Mouse (Mus musculus) intestine, embryonic 16.5 days (tissue): ENCODE measurements around the gene Gpc6. TPM values are rescaled to one million over a fixed set of nuclear protein-coding genes. Genes with fewer than 3 reads are reported as not detected.
"Not testable (repeated sequence)": the region's sequence is repeated elsewhere in the genome, so short reads cannot be mapped to it uniquely, and the experiment has no call there.

ENCODE experiments used
- ATAC-seq: fragments of 200-750 bp; cut with Nextera tagmentation; 2 replicates; pipeline ENCODE4 v1.8.0; 2017; ENCODE audit warnings: moderate TSS enrichment, moderate library complexity
- H3K27ac ChIP-seq: fragments of 300-500 bp; sonication (generic); 2 replicates; pipeline ENCODE4 v1.5.1; 2014; ENCODE audit warnings: mild to moderate bottlenecking, low read length
- H3K27me3 ChIP-seq: fragments of 300-500 bp; sonication (generic); replicated peaks from 2 replicates; pipeline ENCODE4 v1.6.1; 2014; ENCODE audit warnings: low read length, control low read depth, mixed read lengths; ENCODE audit not compliant: control insufficient read depth, insufficient read depth
- H3K36me3 ChIP-seq: fragments of 300-500 bp; sonication (generic); 2 replicates; pipeline ENCODE4 v1.6.1; 2014; ENCODE audit warnings: low read length, control low read depth; ENCODE audit not compliant: control insufficient read depth, insufficient read depth
- H3K4me1 ChIP-seq: fragments of 300-500 bp; sonication (generic); 2 replicates; pipeline ENCODE4 v1.6.1; 2014; ENCODE audit warnings: low read length, control low read depth, mixed read lengths; ENCODE audit not compliant: control insufficient read depth, insufficient read depth
- H3K4me2 ChIP-seq: fragments of 300-500 bp; sonication (generic); 2 replicates; pipeline ENCODE4 v1.6.1; 2014; ENCODE audit warnings: low read depth, low read length, control low read depth
- H3K4me3 ChIP-seq: fragments of 300-500 bp; sonication (generic); 2 replicates; pipeline ENCODE4 v1.5.1; 2014; ENCODE audit warnings: mild to moderate bottlenecking, low read length
- H3K9ac ChIP-seq: fragments of 300-500 bp; sonication (generic); 2 replicates; pipeline ENCODE4 v1.6.1; 2014; ENCODE audit warnings: low read depth, low read length
- H3K9me3 ChIP-seq: fragments of 300-500 bp; sonication (generic); 2 replicates; pipeline ENCODE4 v1.6.1; 2016; ENCODE audit warnings: low read length, control low read depth; ENCODE audit not compliant: control insufficient read depth
- WGBS: fragments of 180-500 bp; shearing (Covaris S2); extraction: QIAGEN DNeasy Blood & Tissue Kit; methylation state at CpG from one replicate; pipeline ENCODE4 v1.1.7; 2014; 5-methylcytosine and 5-hydroxymethylcytosine counted together
- polyA plus RNA-seq: library from polyadenylated mRNA; unstranded; fragments of >200 nt; fragmentation: Nextera tagmentation; extraction: Ambion mirVana; gene quantifications from 2 replicates; pipeline ENCODE4 v1.2.1, GENCODE M21; 2015

Gene Gpc6
- polyA plus RNA-seq, 1 experiment from 2014 or later = 29.7 TPM

GRCm38 (mm10) chr14:117415045-117415444 is 489.9 kb downstream of the Gpc6 start:
- H3K27ac ChIP-seq = no peak overlapping the region
- no peak overlapping the region for H3K9ac ChIP-seq
- ATAC-seq = no peak

DNA sequence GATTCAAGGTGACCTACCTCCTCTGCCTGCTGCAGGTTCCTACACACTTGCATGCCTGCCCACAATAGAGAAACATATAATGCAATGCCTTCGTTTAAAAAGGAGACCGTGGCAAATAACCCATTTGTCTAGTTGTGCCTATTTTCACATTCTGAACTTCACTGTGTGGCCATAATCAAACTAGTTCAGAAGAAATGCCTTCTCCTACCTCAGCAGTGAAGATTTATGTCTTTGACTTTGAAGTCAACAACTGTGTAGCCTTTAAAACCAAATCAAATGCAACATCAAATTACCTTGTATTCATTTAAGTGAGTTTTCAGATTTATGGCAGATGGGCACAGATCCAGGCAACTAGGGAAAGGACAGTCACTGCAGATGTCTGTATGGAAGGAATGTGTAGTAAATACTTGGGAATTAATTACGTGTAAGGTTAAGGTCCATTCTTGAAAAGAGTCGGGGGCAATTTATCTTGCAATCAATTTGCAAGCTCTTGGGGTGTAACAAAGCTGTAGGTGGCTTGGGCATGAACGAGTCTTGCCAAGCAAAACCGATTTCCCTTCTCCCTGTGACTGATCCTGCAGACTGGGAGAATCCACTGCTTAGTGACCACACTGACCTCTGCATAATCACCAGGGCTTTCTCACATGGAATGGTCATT is 494.6 kb downstream of the Gpc6 start:
- no peak for ATAC-seq
- H3K4me1 ChIP-seq = no peaks in the 10 kb centered on the region
- WGBS = 66% methylated on average over 6 of the region's 6 CpGs

More at GRCm38 (mm10) chr14:117415045-117415444, 489.9 kb downstream of the Gpc6 start:
- Histone ChIP-seq H3K9me3 (no peaks in the 10 kb centered on the region), H3K4me1 (no peaks in the 10 kb centered on the region), H3K4me3 (no peak overlapping the region), H3K36me3 (no peaks in the 10 kb centered on the region), H3K27me3 (no peaks in the 10 kb centered on the region), H3K4me2 (no peak overlapping the region)

DNA sequence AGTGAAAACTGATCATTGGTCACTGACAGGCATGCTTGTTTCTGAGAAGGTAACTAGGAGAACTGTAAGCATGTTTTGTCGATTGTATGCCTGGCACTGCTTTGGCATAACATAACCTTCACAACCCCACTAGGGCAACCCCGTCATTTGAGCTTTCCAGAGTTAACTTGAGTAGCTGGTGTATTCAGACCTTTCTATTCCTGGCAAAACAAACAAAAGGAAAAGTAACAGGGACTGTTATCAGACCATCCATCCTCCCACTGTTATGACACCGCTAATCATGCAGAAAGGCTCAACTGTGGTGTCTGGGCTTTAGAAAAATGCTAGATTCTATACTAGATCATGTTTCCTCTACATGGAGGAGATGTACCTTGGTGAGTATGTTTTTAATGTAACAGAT is 496.1 kb downstream of the Gpc6 start:
- Histone ChIP-seq H3K4me1 (no peaks in the 10 kb centered on the region), H3K27ac (no peak overlapping the region), H3K27me3 (no peaks in the 10 kb centered on the region), H3K9ac (no peak overlapping the region), H3K4me3 (no peak overlapping the region), H3K4me2 (no peak overlapping the region), H3K9me3 (no peaks in the 10 kb centered on the region), H3K36me3 (no peaks in the 10 kb centered on the region)
- no peak for ATAC-seq
- 64% methylated on average over 3 of the region's 3 CpGs for WGBS

More for the DNA sequence above, 494.6 kb downstream of the Gpc6 start:
- Histone ChIP-seq H3K27me3 (no peaks in the 10 kb centered on the region), H3K4me3 (no peak overlapping the region), H3K9me3 (no peaks in the 10 kb centered on the region), H3K4me2 (no peak overlapping the region), H3K36me3 (no peaks in the 10 kb centered on the region), H3K9ac (no peak overlapping the region), H3K27ac (no peak overlapping the region)

DNA sequence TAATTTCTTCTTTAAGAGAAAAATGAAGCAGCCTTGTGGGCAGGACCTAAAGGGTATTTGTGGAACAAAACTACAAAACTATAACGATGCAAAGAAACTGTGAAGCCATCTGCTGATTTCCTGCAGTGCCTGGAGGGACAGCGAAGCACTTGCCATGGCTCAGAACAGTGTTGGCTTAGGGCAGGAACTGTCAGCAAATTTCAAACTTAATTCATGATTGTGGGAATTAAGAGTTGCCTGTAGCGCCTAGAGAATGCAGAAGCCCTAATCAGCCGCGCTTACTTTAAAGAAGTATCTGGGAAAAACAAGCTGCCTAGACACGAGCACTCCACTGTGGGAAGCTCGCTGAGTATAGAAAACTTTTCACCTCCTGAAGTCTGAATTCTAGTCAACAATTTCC is 501.0 kb downstream of the Gpc6 start:
- Histone ChIP-seq H3K9ac (no peak overlapping the region), H3K4me3 (no peak overlapping the region), H3K4me1 (no peaks in the 10 kb centered on the region), H3K9me3 (no peaks in the 10 kb centered on the region), H3K27ac (no peak overlapping the region), H3K27me3 (no peaks in the 10 kb centered on the region), H3K4me2 (no peak overlapping the region), H3K36me3 (no peaks in the 10 kb centered on the region)
- WGBS = 60% methylated on average over 7 of the region's 7 CpGs
- ATAC-seq = no peak

DNA sequence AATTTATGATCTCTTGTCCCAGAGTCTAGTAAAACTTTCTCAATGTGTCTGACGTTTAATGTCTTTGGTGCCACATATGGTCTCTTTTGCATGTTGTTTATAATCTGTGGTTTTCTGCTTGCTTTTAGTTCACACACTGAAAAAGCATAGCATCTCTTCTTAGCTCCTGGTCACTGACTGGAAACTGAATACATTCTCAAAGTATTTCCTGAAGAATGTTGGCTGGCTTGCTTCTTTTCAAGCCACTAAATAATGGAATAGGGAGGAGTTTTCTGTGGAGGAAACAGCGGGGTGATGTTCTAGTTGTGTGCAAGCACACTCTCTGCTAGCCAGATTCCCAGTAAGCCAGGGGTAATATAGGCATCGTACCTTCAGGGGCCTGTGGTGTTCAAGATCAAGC is 502.7 kb downstream of the Gpc6 start:
- ATAC-seq = no peak
- Histone ChIP-seq H3K27me3 (no peaks in the 10 kb centered on the region), H3K27ac (no peak overlapping the region), H3K4me3 (no peak overlapping the region), H3K9ac (no peak overlapping the region), H3K9me3 (no peaks in the 10 kb centered on the region), H3K4me1 (no peaks in the 10 kb centered on the region), H3K4me2 (no peak overlapping the region), H3K36me3 (no peaks in the 10 kb centered on the region)
- WGBS = 54% methylated on average over 3 of the region's 3 CpGs

- H3K4me3 ChIP-seq = no peak overlapping the region
- H3K4me2 ChIP-seq = no peak overlapping the region
- no peaks in the 10 kb centered on the region for H3K36me3 ChIP-seq
- WGBS = 94% methylated on average over 13 of the region's 13 CpGs
- no peaks in the 10 kb centered on the region for H3K27me3 ChIP-seq
- ATAC-seq = no peak
- no peak overlapping the region for H3K9ac ChIP-seq
- H3K27ac ChIP-seq = no peak overlapping the region
- no peaks in the 10 kb centered on the region for H3K9me3 ChIP-seq
- H3K4me1 ChIP-seq = no peaks in the 10 kb centered on the region
Observed at GRCm38 (mm10) chr14:117435739-117436138, 510.6 kb downstream of the Gpc6 start.

GRCm38 (mm10) chr14:117446675-117447231 is 521.6 kb downstream of the Gpc6 start:
- 96% methylated on average over 2 of the region's 2 CpGs for WGBS
- not testable (repeated sequence) for H3K9ac ChIP-seq, H3K27ac ChIP-seq, H3K4me1 ChIP-seq, H3K36me3 ChIP-seq, H3K4me3 ChIP-seq, H3K27me3 ChIP-seq, H3K4me2 ChIP-seq, H3K9me3 ChIP-seq, ATAC-seq

GRCm38 (mm10) chr14:117451391-117451991 is 526.4 kb downstream of the Gpc6 start:
- no peaks in the 10 kb centered on the region for H3K36me3 ChIP-seq
- 65% methylated on average over 3 of the region's 3 CpGs for WGBS
- H3K4me1 ChIP-seq = no peaks in the 10 kb centered on the region
- no peak for ATAC-seq
- H3K27me3 ChIP-seq = no peaks in the 10 kb centered on the region
- H3K9ac ChIP-seq = no peak overlapping the region
- no peak overlapping the region for H3K4me3 ChIP-seq
- H3K4me2 ChIP-seq = no peak overlapping the region
- no peaks in the 10 kb centered on the region for H3K9me3 ChIP-seq
- no peak overlapping the region for H3K27ac ChIP-seq

DNA sequence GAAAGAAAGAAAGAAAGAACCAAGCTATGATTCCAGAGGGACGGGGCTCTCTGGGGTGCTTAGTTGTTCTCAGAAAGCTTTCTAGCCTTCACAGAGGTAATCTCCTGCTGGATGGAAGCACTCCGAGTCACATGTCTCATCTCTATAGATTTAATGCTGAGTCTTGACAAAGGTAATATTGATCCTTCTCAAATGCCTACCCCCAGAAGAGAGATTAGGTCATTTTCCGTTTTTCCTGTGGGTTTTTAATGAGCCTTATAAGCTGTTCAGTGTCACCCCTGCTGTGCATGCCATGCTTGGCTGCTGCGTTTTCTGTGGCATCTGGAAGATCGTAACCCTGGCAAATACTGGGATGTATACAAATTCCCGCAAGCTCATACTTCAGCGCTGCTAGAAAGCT is 527.0 kb downstream of the Gpc6 start:
- Histone ChIP-seq H3K27ac (no peak overlapping the region), H3K4me2 (no peak overlapping the region), H3K36me3 (no peaks in the 10 kb centered on the region), H3K9me3 (no peaks in the 10 kb centered on the region), H3K9ac (no peak overlapping the region), H3K27me3 (no peaks in the 10 kb centered on the region), H3K4me1 (no peaks in the 10 kb centered on the region), H3K4me3 (no peak overlapping the region)
- ATAC-seq = no peak
- WGBS = 71% methylated on average over 7 of the region's 7 CpGs
